Mouse (Mus musculus) erythroblast, embryonic 14.5 days (primary cell): ENCODE measurements around the gene Oard1.

ENCODE experiments used
- GATA1 ChIP-seq: IDR thresholded peaks from 2 replicates; pipeline ENCODE4 v1.6.1; 2012; ENCODE audit warnings: low read length, inconsistent platforms, mixed read lengths
- TAL1 ChIP-seq: IDR thresholded peaks from 3 replicates; pipeline ENCODE4 v1.6.1; 2012; ENCODE audit warnings: low read length, inconsistent platforms, mixed read lengths

- TF ChIP-seq GATA1 (no peak), TAL1 (no peak)
Observed at GRCm38 (mm10) chr17:48442745-48443457, 33.1 kb downstream of the Oard1 start.
